Mouse (Mus musculus) hindbrain, embryonic 10.5 days (tissue): ENCODE measurements around the gene Tns3. TPM values are rescaled to one million over a fixed set of nuclear protein-coding genes. Genes with fewer than 3 reads are reported as not detected.

Experiments
- DNase-seq: peaks from one replicate; pipeline ENCODE4 v3.0.0-alpha.2; 2017; ENCODE audit warnings: low spot score
- H3K27ac ChIP-seq: fragments of 300-500 bp; sonication (generic); 2 replicates; pipeline ENCODE4 v1.5.1; 2016; ENCODE audit warnings: mild to moderate bottlenecking, moderate library complexity
- H3K27me3 ChIP-seq: fragments of 300-500 bp; sonication (generic); 2 replicates; pipeline ENCODE4 v1.6.1; 2016; ENCODE audit warnings: mild to moderate bottlenecking; ENCODE audit not compliant: poor library complexity, insufficient read depth, severe bottlenecking
- H3K36me3 ChIP-seq: fragments of 300-500 bp; sonication (generic); 2 replicates; pipeline ENCODE4 v1.6.1; 2016; ENCODE audit warnings: mild to moderate bottlenecking, moderate library complexity
- H3K4me1 ChIP-seq: fragments of 300-500 bp; sonication (generic); replicated peaks from 2 replicates; pipeline ENCODE4 v1.6.1; 2016; ENCODE audit warnings: mild to moderate bottlenecking
- H3K4me3 ChIP-seq: fragments of 300-500 bp; sonication (generic); 2 replicates; pipeline ENCODE4 v1.5.1; 2016; ENCODE audit warnings: mild to moderate bottlenecking, moderate library complexity
- H3K9me3 ChIP-seq: fragments of 300-500 bp; sonication (generic); 2 replicates; pipeline ENCODE4 v1.6.1; 2016; ENCODE audit warnings: mild to moderate bottlenecking, moderate library complexity
- WGBS: fragments of 180-500 bp; shearing (Covaris S2); methylation state at CpG from one replicate; pipeline ENCODE4 v1.1.7; 2016; 5-methylcytosine and 5-hydroxymethylcytosine counted together
- polyA plus RNA-seq: library from polyadenylated mRNA; unstranded; fragments of >200 nt; fragmentation: Nextera tagmentation; extraction: Ambion mirVana; gene quantifications from 2 replicates; pipeline ENCODE4 v1.2.1, GENCODE M21; 2016

The Tns3 gene
- 9.7 and 10.9 TPM in 2 replicates for polyA plus RNA-seq

DNA sequence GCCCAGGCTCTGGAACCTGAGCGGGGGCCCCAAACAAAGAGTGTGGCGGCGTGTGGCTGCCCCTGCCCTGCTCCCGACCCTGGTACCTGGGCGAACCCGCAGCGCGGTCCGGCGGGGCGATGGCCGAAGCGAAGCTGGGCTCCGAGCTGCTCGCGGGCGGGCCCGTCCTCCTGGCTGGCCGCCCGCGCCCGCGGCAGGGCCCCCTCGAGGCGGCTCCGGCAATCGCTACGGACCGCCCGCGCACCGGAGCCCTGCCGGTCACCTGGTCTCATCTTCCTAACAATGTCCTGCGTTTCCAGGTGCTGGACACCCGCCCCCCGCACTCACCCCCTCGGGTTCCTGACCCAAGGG is at the start of gene Tns3:
Gene Tns3, minus strand, starts transcription at position 143 of the 351 bp plus-strand sequence.
- Histone ChIP-seq H3K36me3 (no peaks in the 10 kb centered on the region), H3K27ac (peak within 1 kb of the TSS; percentile 92), H3K27me3 (peaks cover 21% of the 10 kb centered on the region), H3K4me3 (peak within 1 kb of the TSS; percentile 75), H3K4me1 (peaks cover 26% of the 10 kb centered on the region), H3K9me3 (no peaks in the 10 kb centered on the region)
- WGBS: under 1% methylated on average over 37 of the region's 37 CpGs
- DNase-seq: peak; percentile 73

DNA sequence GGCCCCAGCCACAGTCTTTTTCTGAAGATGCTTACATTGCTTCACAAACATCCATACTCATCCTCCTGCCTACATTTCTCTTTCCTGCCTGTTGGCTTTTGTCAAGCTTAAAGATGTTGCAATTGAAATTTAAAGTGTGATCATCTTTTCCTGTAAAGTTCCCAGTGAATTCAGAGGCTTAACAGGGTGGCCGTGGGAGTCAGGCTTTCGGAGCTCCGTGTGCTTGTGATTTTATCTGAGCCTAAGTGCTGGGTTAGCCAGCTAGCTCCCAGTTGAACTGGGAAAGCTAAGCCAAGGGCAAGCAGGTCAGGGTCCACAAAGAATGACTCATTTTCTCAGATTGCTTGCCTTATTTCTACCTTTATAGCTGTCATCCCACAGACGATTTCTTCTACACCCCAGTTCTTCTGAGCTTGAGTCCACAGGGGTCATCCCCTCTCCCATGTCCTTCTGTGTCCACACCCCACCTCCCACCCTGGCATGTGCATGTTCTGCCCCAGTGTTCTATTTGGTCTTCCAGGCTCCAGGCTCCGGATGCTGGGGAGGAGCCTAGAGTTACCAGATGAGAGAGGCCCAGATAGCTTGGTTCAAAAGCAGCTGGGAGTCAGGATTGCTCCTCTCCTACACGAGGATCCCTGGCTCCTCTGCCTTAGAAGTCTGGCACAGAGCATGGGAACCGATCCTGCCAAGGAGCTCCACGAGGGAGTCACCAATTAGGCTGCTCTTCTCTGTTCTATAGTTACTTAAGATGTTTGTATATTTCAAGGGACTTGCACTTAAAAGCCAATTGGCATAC is 42.1 kb upstream of the Tns3 start:
- WGBS: 79% methylated on average over 8 of the region's 8 CpGs
- no peak overlapping the region for H3K4me3 ChIP-seq
- H3K27me3 ChIP-seq: no peaks in the 10 kb centered on the region
- H3K4me1 ChIP-seq: 0 out of 2 replicates have a peak, but pooled peaks cover 2% of the 10 kb centered on the region
- no peak overlapping the region for H3K27ac ChIP-seq
- no peaks in the 10 kb centered on the region for H3K36me3 ChIP-seq
- DNase-seq: no peak
- H3K9me3 ChIP-seq: no peaks in the 10 kb centered on the region

DNA sequence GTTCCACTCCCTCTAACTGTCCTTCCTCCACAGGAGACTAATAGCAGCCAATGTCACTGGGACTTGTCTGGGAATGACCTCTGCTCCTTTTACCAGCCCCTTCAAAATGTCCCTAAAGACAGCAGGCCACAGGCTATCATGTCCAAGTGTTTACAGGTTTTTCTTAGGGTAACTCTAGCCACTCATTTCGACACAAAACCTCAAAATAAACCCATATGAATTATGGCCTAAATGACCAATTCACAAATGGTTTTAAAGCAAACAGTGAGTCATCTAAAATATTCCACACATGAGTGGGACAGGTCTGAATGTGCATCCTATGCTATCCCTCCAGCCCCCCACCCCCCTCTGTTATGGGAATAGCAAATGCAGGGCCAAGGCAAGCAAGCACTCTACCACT is 40.8 kb upstream of the Tns3 start:
- no peaks in the 10 kb centered on the region for H3K36me3 ChIP-seq
- H3K27ac ChIP-seq: no peak overlapping the region
- DNase-seq: no peak
- WGBS: 77% methylated on average over 1 of the region's 1 CpGs
- no peaks in the 10 kb centered on the region for H3K9me3 ChIP-seq
- H3K27me3 ChIP-seq: no peaks in the 10 kb centered on the region
- peaks cover 11% of the 10 kb centered on the region for H3K4me1 ChIP-seq
- no peak overlapping the region for H3K4me3 ChIP-seq

DNA sequence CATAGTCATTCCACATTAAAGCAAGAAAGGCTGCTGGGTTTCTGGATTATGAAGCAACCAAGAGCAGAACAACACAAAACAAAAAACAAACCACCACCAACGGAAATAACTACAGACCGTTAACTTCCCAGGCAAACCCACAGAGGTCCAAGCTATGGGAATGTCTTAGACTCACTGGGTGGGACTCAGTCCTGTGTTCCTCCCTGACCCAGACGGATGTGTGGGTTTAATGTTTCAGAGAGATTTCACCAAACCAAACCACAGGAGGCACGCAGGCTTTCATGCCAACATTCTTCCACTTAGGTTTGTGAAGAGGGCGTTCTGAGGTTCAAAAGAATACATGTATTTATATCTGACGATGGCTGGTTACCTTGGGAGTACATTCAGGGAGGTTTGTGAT is 39.5 kb upstream of the Tns3 start:
- H3K27ac ChIP-seq: no peak overlapping the region
- whole genome bisulfite sequencing: 75% methylated on average over 6 of the region's 6 CpGs
- no peak for DNase-seq
- H3K9me3 ChIP-seq: no peaks in the 10 kb centered on the region
- H3K4me1 ChIP-seq: peaks cover 23% of the 10 kb centered on the region
- H3K4me3 ChIP-seq: no peak overlapping the region
- H3K27me3 ChIP-seq: no peaks in the 10 kb centered on the region
- H3K36me3 ChIP-seq: no peaks in the 10 kb centered on the region

DNA sequence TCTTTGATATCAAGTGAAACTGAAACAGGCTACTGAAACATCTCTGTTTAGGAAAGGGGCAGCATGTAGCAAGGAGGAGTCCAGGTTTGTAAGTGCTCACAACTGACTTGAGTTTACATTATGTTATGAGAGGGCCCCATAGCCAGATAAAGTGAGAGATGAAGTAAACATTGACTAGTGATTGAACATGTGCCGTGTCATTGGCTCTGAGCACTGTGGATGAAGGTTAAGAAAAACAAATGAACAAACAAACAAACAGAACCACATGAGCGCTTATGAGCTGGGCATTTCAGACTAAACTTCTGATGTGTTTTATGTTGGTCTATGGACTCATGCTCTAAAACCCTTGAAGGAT is 38.2 kb upstream of the Tns3 start:
- Histone ChIP-seq H3K9me3 (no peaks in the 10 kb centered on the region), H3K4me1 (peaks cover 23% of the 10 kb centered on the region), H3K4me3 (no peak overlapping the region), H3K36me3 (no peaks in the 10 kb centered on the region), H3K27ac (no peak overlapping the region), H3K27me3 (no peaks in the 10 kb centered on the region)
- DNase-seq: no peak
- 85% methylated on average over 2 of the region's 2 CpGs for WGBS

DNA sequence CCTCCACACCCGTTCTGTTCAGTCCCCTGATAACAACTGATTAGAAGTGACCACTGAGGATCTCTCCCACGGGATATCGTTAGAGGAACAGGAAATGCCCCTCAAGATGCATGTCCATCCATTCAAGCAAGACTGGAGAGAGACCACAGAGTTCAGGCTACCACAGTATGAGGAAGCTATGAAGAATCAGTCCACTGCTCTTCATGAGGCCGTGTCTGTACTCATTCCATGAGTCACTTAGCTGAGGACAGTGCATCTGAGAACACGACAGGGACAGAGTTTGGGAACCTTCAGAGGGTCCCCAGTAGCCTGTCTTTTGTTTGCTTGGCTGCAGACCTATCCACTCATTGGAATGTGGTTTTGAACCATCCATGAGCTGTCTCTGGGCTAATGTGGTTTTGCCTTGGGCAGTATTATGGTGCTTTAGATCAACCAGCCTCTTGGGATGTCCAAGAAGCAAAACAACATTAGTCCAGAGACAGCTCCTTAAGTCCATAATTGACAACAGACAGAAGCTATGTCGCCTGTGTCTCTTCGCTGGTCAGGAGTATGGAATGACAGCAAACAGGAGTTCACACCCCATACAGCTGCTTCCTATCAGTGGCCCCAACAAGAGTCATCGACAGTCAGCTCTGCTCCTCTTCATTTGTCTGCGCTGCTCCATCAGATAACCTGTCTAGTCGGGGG is 37.7 kb upstream of the Tns3 start:
- DNase-seq: no peak
- Histone ChIP-seq H3K27me3 (no peaks in the 10 kb centered on the region), H3K27ac (no peak overlapping the region), H3K4me3 (no peak overlapping the region), H3K36me3 (no peaks in the 10 kb centered on the region), H3K4me1 (peaks cover 23% of the 10 kb centered on the region), H3K9me3 (no peaks in the 10 kb centered on the region)
- 76% methylated on average over 10 of the region's 10 CpGs for WGBS

DNA sequence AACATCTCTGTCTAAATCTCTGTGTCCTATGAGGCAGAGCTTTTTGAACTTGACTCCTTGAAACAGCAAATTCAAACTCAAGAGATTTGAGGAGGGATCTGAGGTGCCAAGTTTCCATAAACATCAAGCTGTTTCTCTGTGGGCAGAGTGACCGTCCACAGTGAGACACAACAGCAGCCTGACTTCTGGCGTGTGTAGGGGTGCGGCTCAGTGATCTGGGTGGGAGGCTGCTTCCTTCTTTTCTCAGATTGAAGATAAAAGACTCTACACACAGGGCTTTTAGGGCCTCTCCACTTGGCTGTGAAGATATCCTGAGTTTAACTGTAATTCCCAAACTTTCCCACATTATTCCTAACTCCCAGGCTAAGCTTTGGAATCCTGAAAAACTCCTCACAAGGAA is 37.1 kb upstream of the Tns3 start:
- H3K4me3 ChIP-seq: no peak overlapping the region
- H3K27me3 ChIP-seq: no peaks in the 10 kb centered on the region
- no peaks in the 10 kb centered on the region for H3K36me3 ChIP-seq
- WGBS: 81% methylated on average over 3 of the region's 3 CpGs
- no peaks in the 10 kb centered on the region for H3K9me3 ChIP-seq
- DNase-seq: no peak
- H3K27ac ChIP-seq: no peak overlapping the region
- peaks cover 23% of the 10 kb centered on the region for H3K4me1 ChIP-seq

DNA sequence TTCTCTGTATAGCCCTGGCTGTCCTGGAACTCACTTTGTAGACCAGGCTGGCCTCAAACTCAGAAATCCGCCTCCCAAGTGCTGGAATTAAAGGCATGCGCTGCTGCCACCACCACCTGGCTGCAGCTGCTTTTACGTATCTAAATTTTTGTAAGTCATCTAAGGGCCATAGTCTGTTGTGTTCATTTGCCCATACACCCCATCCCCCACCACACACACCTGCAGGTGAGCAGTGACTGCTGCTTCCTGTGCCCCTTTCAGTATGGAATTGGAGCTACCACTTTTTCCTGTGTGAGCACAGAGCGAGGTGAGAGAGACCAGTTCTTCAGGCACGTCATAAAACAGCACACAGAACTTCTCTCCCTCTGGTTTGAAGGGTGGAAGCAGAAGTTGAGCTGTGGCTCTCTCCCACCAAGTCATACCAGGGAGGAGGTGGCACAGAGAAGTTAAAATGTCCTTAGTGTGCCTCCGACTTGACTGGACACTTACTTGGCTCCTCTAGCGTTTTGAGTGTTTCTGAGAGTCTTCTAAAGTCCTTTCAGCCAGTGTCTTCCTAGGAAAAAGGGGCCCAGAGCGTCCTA is 36.4 kb upstream of the Tns3 start:
- 87% methylated on average over 8 of the region's 8 CpGs for whole genome bisulfite sequencing
- no peak for DNase-seq
- no peaks in the 10 kb centered on the region for H3K27me3 ChIP-seq
- H3K9me3 ChIP-seq: no peaks in the 10 kb centered on the region
- no peak overlapping the region for H3K4me3 ChIP-seq
- H3K27ac ChIP-seq: no peak overlapping the region
- H3K36me3 ChIP-seq: no peaks in the 10 kb centered on the region
- H3K4me1 ChIP-seq: peaks cover 23% of the 10 kb centered on the region

DNA sequence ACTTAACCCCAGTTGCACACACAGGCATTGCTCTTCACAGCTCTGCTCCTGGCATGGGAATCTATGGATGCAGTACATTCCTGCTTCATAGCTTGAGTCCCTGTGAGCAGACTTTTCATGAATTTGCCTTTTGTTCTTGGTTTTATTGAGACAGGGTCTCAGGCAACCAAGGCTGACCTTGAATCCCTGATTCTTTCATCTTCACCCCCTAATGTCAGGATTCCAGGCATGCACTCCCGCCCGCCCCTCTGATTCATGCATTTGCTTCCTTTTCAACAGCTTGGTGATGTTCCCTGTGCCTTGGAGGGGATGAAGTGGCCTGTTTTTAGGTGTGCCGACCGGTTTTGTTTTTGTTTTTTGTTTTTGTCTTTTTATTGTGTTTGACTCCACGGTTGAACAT is 35.4 kb upstream of the Tns3 start:
- no peaks in the 10 kb centered on the region for H3K27me3 ChIP-seq
- peak overlapping the region; percentile 35; the same call in 1 of the 2 replicates for H3K27ac ChIP-seq
- H3K4me1 ChIP-seq: peaks cover 23% of the 10 kb centered on the region
- WGBS: 23% methylated on average over 5 of the region's 5 CpGs
- no peak overlapping the region for H3K4me3 ChIP-seq
- H3K36me3 ChIP-seq: no peaks in the 10 kb centered on the region
- H3K9me3 ChIP-seq: no peaks in the 10 kb centered on the region
- DNase-seq: peak; percentile 20

DNA sequence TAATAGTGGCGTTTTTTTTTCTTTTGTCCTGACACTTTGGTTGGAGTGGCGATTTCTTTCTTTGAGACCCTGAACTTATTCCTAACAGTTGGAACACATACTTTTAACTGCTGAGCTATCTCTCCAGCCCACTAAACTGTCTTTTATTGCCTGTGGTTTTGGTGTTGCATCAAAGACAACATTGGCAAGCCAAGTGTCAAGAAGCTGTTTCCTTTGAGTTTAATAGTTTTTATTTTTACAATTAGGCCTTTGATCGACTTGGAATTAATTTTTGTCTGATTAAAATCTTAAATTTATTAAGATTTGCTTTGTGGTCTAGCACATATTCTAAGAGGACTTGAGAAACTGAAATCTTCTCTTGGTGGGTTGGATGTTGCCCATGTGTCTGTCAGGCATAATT is 33.3 kb upstream of the Tns3 start:
- H3K27me3 ChIP-seq: no peaks in the 10 kb centered on the region
- peaks cover 32% of the 10 kb centered on the region for H3K4me1 ChIP-seq
- H3K27ac ChIP-seq: no peak overlapping the region
- H3K9me3 ChIP-seq: no peaks in the 10 kb centered on the region
- DNase-seq: no peak
- 90% methylated on average over 3 of the region's 3 CpGs for WGBS
- H3K4me3 ChIP-seq: no peak overlapping the region
- no peaks in the 10 kb centered on the region for H3K36me3 ChIP-seq

DNA sequence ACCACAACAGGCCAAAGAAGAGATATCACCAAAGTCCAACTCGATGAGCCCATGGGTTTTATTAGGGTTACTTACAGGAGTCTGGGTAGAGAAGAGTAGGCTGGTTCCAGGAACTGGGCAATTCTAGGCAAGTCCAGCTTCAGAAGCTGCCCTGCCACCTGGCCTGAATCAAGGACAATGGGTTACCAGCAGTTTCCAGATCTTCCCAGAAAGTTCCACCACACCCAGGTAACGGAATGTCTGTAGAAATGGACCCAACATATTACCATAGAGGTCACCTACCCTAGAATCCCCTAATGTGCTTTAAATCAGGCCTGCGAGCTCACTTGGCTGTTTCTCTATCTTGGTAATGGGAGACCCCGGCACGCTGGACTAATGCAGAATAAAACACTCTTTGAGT is 29.8 kb upstream of the Tns3 start:
- WGBS: 94% methylated on average over 5 of the region's 5 CpGs
- Histone ChIP-seq H3K4me1 (peaks cover 37% of the 10 kb centered on the region), H3K9me3 (no peaks in the 10 kb centered on the region), H3K27ac (peak overlapping the region; percentile 83), H3K4me3 (no peak overlapping the region), H3K36me3 (no peaks in the 10 kb centered on the region), H3K27me3 (peaks cover 5% of the 10 kb centered on the region; the same call in 1 of the 2 replicates)
- DNase-seq: no peak

DNA sequence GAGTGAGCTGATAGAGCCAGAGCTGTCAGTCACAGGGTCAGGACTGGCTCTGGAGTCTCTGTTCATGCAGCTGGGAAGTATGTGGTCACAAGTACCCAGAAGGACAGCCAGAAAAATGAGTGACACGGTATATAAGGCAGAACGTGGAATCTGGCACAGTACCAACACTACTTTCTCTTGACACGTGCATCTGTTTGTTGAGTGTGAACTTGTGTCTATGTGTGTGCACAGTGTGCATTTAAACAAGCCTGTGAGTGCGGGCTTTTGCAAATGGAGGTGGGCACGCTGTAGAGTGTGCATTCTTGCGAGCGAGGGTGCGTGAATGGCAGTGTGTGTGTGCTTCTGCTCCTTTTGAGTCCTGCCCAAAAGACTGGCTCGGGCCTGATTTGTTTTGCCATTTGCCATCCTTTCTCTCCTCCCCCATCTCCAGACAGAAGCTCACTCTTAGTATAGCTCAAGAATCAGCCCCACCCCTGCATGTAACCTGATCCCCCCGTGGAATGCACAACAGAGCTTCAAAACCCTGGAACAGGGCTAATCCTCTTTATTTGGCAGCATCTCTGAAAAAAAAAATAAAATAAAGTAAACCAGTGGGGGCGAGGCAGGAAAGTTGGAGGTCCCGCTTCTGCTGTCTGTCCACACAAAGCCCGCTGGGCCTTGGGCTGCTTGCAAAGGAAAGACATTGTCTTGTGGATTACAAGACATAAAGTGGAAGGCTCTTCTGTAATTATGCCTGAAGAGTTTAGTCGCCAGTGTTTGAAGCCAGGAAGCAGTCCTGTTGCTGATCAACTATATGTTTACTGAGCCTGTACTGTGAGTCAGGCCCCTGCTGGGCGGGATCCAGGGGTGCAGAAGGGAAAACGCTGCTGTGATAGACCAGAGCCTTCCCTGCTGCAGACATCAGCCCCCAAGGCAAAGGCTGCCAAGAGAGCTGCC is 28.5 kb upstream of the Tns3 start:
- H3K27ac ChIP-seq: peak overlapping the region; percentile 83
- H3K4me3 ChIP-seq: peak overlapping the region; percentile 29
- peaks cover 36% of the 10 kb centered on the region for H3K4me1 ChIP-seq
- H3K27me3 ChIP-seq: peaks cover 5% of the 10 kb centered on the region; the same call in 1 of the 2 replicates
- no peaks in the 10 kb centered on the region for H3K36me3 ChIP-seq
- peak; percentile 72 for DNase-seq
- H3K9me3 ChIP-seq: no peaks in the 10 kb centered on the region
- 6% methylated on average over 16 of the region's 16 CpGs for WGBS
